Mouse (Mus musculus): ENCODE data around the gene Fndc9.

The Fndc9 gene

GRCm38 (mm10) chr11:46235334-46235733, at the start of gene Fndc9:
Fndc9 (plus strand) TSS chr11:46235531.
- Histone ChIP-seq H3K4me3 (replicated peaks; ENCODE audit: low read length) (no peak within 1 kb of the TSS), H3K9me3 (ENCODE audit: low read length) (no peaks in the 10 kb centered on the region), H3K27me3 (ENCODE audit: insufficient read depth, low read length) (no peaks in the 10 kb centered on the region), H3K36me3 (ENCODE audit: insufficient read depth, low read length) (0 out of 2 replicates have a peak, but pooled peaks cover 5% of the 10 kb centered on the region), H3K4me1 (replicated peaks; ENCODE audit: low read depth, low read length) (peaks cover 15% of the 10 kb centered on the region)
- TF ChIP-seq NANOG (IDR thresholded peaks at IDR 0.05; ENCODE audit: borderline replicate concordance, low read length) (no peak), CTCF (conservative IDR thresholded peaks at IDR 0.05; ENCODE audit: low read length) (no peak)

DNA sequence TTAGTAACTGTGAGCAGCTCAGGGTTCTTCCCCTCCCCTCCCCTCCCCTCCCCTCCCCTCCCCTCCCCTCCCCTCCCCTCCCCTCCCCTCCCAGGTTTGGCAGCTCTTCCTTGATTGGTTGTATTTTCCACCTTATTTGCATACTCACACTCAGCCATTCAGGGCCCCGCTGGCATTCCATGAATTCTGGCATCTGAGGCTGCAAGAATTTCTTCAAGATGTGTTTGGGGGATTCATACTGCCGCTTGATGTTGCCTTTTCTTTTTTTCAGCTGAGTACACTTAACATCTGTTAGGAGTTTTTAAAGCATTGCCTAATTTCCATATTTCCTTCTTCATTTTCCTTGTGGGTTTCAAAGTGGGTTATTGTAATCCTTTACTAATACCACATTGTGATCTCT, 47.0 kb upstream of the Fndc9 start:
- Histone ChIP-seq H3K4me1 (replicated peaks; ENCODE audit: low read depth, low read length) (peaks cover 8% of the 10 kb centered on the region), H3K27me3 (ENCODE audit: insufficient read depth, low read length) (no peaks in the 10 kb centered on the region), H3K4me3 (replicated peaks; ENCODE audit: low read length) (no peak overlapping the region), H3K9me3 (ENCODE audit: low read length) (no peaks in the 10 kb centered on the region), H3K36me3 (ENCODE audit: insufficient read depth, low read length) (no peaks in the 10 kb centered on the region)
- TF ChIP-seq NANOG (IDR thresholded peaks at IDR 0.05; ENCODE audit: borderline replicate concordance, low read length) (no peak), POU5F1 (IDR thresholded peaks at IDR 0.05; ENCODE audit: borderline replicate concordance, low read length) (no peak), CTCF (conservative IDR thresholded peaks at IDR 0.05; ENCODE audit: low read length) (no peak)

DNA sequence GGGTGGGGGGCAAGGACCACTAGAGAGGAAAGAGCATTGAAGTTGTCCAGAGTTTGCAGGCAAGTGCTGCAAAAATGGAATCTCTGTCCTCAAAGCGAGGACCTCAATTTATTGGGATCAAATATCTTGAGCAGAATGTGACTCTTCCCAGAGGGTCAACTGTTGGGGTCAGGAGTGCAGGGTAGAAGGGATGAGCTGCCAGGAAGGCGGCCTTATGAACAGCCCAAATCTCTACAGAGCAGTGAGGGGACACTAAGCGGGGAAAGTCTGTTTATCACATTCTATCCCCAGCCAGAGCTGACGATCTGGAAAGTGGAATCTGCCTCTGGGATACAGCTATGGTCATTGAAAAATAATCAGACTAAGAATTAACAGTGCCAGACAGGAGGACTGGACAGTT, 41.2 kb upstream of the Fndc9 start:
- H3K27me3 ChIP-seq (ENCODE audit: insufficient read depth, low read length): no peaks in the 10 kb centered on the region
- H3K4me1 ChIP-seq (replicated peaks; ENCODE audit: low read depth, low read length): no peaks in the 10 kb centered on the region
- H3K9me3 ChIP-seq (ENCODE audit: low read length): no peaks in the 10 kb centered on the region
- H3K36me3 ChIP-seq (ENCODE audit: insufficient read depth, low read length): peaks cover 9% of the 10 kb centered on the region
- TF ChIP-seq CTCF (conservative IDR thresholded peaks at IDR 0.05; ENCODE audit: low read length) (no peak), POU5F1 (IDR thresholded peaks at IDR 0.05; ENCODE audit: borderline replicate concordance, low read length) (no peak), NANOG (IDR thresholded peaks at IDR 0.05; ENCODE audit: borderline replicate concordance, low read length) (no peak)
- H3K4me3 ChIP-seq (replicated peaks; ENCODE audit: low read length): no peak overlapping the region

DNA sequence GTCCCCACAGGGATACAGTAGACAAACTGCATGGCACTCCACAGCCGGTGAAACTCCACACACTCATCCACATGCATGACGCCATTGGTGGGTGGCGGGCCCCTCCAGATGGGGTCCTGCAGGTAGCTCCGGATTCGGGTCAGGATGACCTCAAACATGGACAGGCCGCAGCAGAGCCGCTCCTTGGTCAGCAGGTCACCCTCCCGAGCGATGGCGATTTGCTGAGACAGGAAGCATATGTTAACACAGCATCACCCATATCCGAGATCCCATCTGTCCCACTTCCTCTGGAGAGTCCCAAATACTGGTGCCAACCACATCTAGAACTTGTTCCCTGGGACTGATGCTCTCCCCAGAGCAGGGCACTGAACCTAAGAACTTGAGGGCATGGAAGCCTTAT, 34.7 kb upstream of the Fndc9 start:
- TF ChIP-seq CTCF (conservative IDR thresholded peaks at IDR 0.05; ENCODE audit: low read length) (no peak), NANOG (IDR thresholded peaks at IDR 0.05; ENCODE audit: borderline replicate concordance, low read length) (no peak), POU5F1 (IDR thresholded peaks at IDR 0.05; ENCODE audit: borderline replicate concordance, low read length) (no peak)
- Histone ChIP-seq H3K9me3 (ENCODE audit: low read length) (no peaks in the 10 kb centered on the region), H3K27me3 (ENCODE audit: insufficient read depth, low read length) (no peaks in the 10 kb centered on the region), H3K4me1 (replicated peaks; ENCODE audit: low read depth, low read length) (peaks cover 4% of the 10 kb centered on the region; the same call in 1 of the 2 replicates), H3K4me3 (replicated peaks; ENCODE audit: low read length) (no peak overlapping the region), H3K36me3 (ENCODE audit: insufficient read depth, low read length) (peaks cover 9% of the 10 kb centered on the region)

DNA sequence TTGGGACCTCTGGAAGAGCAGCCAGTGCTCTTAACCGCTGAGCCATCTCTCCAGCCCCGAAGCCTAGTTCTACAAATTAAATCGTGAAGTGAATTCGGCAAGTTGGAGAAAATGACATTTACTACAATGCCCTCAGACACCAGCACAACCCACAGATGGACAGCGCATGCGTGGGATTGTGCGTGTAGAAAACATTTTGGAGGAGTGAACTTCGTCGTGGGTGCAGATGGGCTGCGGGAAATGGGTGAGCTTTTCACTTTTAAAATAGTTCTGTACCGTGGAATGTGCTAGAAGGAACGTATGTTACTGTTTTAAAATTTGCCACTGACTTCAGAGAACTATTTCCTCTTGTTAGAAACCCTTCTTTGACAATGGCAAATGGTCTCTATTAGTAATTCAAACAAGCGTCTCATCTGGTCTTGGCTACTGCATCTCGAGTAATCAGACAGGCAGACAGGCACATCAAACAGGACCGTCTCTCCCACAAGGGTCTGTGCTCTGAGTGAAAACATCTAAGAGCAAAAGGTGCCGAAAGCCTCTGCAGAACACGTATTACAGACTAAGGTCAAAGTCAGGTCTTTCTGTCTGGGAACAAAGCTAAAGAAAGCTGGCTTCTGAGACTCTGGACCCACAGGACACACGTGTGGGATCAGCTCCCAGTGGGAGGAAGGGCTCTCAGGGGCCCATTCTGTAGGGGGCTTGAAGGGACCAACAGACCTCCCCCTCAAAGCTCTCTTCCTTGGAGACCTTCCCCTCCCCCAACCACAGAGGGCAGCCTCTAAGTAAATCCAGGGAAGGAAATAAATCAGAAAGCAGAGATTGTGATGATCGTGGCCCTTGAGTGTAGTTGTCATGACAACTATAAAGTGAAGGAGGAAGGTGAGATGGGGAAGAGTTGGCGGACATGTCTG, 33.4 kb upstream of the Fndc9 start:
- Histone ChIP-seq H3K27me3 (ENCODE audit: insufficient read depth, low read length) (no peaks in the 10 kb centered on the region), H3K4me1 (replicated peaks; ENCODE audit: low read depth, low read length) (peaks cover 4% of the 10 kb centered on the region; the same call in 1 of the 2 replicates), H3K36me3 (ENCODE audit: insufficient read depth, low read length) (peaks cover 4% of the 10 kb centered on the region), H3K9me3 (ENCODE audit: low read length) (no peaks in the 10 kb centered on the region), H3K4me3 (replicated peaks; ENCODE audit: low read length) (no peak overlapping the region)
- no peak for TF ChIP-seq CTCF (conservative IDR thresholded peaks at IDR 0.05; ENCODE audit: low read length)

DNA sequence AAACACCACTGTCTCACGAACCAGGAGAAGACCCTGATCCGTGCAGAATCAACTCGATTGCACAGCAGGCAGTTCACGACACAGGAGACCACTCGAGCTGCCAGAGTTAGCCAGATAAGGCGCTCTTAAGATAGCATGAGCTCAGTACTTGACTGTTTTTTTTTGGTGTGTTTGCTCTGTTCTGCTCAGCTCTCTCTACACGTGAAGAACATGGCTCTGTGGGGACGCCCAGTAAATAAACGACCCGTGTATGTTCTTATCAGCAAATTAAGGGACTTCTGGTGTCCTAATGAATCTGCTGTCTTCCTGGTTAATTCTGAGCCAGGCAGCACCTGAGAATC, 32.8 kb upstream of the Fndc9 start:
- Histone ChIP-seq H3K27me3 (ENCODE audit: insufficient read depth, low read length) (no peaks in the 10 kb centered on the region), H3K36me3 (ENCODE audit: insufficient read depth, low read length) (peaks cover 4% of the 10 kb centered on the region), H3K9me3 (ENCODE audit: low read length) (no peaks in the 10 kb centered on the region), H3K4me3 (replicated peaks; ENCODE audit: low read length) (no peak overlapping the region), H3K4me1 (replicated peaks; ENCODE audit: low read depth, low read length) (peaks cover 4% of the 10 kb centered on the region; the same call in 1 of the 2 replicates)
- TF ChIP-seq POU5F1 (IDR thresholded peaks at IDR 0.05; ENCODE audit: borderline replicate concordance, low read length) (no peak), CTCF (conservative IDR thresholded peaks at IDR 0.05; ENCODE audit: low read length) (no peak), NANOG (IDR thresholded peaks at IDR 0.05; ENCODE audit: borderline replicate concordance, low read length) (no peak)

GRCm38 (mm10) chr11:46204841-46205240, 30.5 kb upstream of the Fndc9 start:
- TF ChIP-seq POU5F1 (IDR thresholded peaks at IDR 0.05; ENCODE audit: borderline replicate concordance, low read length): no peak
- no peak for TF ChIP-seq NANOG (IDR thresholded peaks at IDR 0.05; ENCODE audit: borderline replicate concordance, low read length)
- TF ChIP-seq CTCF (conservative IDR thresholded peaks at IDR 0.05; ENCODE audit: low read length): no peak
- no peaks in the 10 kb centered on the region for H3K27me3 ChIP-seq (ENCODE audit: insufficient read depth, low read length)
- H3K4me1 ChIP-seq (replicated peaks; ENCODE audit: low read depth, low read length): peaks cover 4% of the 10 kb centered on the region; the same call in 1 of the 2 replicates
- no peaks in the 10 kb centered on the region for H3K9me3 ChIP-seq (ENCODE audit: low read length)
- H3K4me3 ChIP-seq (replicated peaks; ENCODE audit: low read length): no peak overlapping the region
- H3K36me3 ChIP-seq (ENCODE audit: insufficient read depth, low read length): no peaks in the 10 kb centered on the region

GRCm38 (mm10) chr11:46205639-46206409, 29.5 kb upstream of the Fndc9 start:
- no peaks in the 10 kb centered on the region for H3K36me3 ChIP-seq (ENCODE audit: insufficient read depth, low read length)
- H3K4me3 ChIP-seq (replicated peaks; ENCODE audit: low read length): no peak overlapping the region
- no peaks in the 10 kb centered on the region for H3K27me3 ChIP-seq (ENCODE audit: insufficient read depth, low read length)
- H3K4me1 ChIP-seq (replicated peaks; ENCODE audit: low read depth, low read length): peaks cover 4% of the 10 kb centered on the region; the same call in 1 of the 2 replicates
- no peak for TF ChIP-seq POU5F1 (IDR thresholded peaks at IDR 0.05; ENCODE audit: borderline replicate concordance, low read length)
- TF ChIP-seq CTCF (conservative IDR thresholded peaks at IDR 0.05; ENCODE audit: low read length): no peak
- no peak for TF ChIP-seq NANOG (IDR thresholded peaks at IDR 0.05; ENCODE audit: borderline replicate concordance, low read length)
- H3K9me3 ChIP-seq (ENCODE audit: low read length): no peaks in the 10 kb centered on the region

All from E14TG2a.4 (cell line).